ENCODE assay signal across 8 mouse cellular contexts in the genomic region with DNA sequence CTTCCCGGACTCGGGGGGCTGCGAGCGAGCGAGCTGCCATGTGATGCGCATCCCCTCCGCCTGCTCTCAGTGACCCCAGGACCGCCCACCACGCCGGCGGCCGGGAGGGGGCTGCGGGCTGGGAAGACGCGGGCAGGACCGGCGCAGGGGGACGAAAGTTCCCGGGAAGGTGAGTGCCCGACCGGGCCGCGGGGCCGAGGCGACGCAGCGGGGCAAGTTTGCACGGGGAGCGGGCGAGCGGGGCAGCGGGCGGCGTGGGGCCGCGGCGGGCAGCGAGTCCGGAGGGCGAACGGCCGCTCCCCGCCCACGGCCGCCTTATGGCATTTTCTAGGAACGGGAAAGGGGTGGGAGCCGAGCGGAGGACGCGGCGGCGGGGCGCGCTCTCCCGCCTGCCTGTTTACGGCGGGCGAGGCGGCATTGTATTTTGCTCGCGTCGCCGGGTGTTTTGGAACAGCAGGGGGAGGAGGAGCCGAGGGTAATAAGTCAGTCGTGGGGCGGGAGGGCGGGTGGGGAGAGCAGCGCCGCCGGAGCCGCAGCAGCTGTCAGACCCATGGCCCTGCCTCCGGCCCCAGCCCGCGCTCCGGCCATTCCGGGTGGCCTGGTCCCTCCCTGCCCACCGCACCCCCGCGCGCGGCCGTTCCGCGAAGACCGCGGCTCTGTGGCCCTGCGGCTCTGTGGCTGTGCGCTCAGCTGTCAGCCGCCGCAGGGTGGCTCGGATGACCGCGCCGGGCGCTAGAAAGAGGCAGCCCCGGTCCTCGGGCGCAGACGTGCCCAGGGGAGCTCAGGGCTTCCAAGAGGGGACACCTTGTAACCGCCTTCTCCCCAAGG. TPM values are rescaled to one million over a fixed set of nuclear protein-coding genes. Genes with fewer than 3 reads are reported as not detected.
DNase-seq lines count a peak whose midpoint lies in the region; ATAC-seq and TF ChIP-seq lines count a peak whose summit lies in the region.

No protein-coding gene starts in this region.

- no peaks in the 10 kb centered on the region for H3K27me3 ChIP-seq in embryonic facial prominence, embryonic 11.5 days (ENCODE audit: control insufficient read depth, insufficient read depth, low read length)
- H3K27me3 ChIP-seq in liver, embryonic 14.5 days (ENCODE audit: control insufficient read depth, insufficient read depth, low read length): peaks cover 39% of the 10 kb centered on the region
- H3K27me3 ChIP-seq in stomach, embryonic 15.5 days (replicated peaks): no peaks in the 10 kb centered on the region

- H3K9ac ChIP-seq in embryonic facial prominence, embryonic 11.5 days (replicated peaks; ENCODE audit: low read length): peak overlapping the region; percentile 88
- H3K9ac ChIP-seq in liver, embryonic 14.5 days (replicated peaks): peak overlapping the region; percentile 28
- H3K9ac ChIP-seq in stomach, embryonic 15.5 days: peak overlapping the region; percentile 84

- H3K4me3 ChIP-seq in embryonic facial prominence, embryonic 11.5 days (ENCODE audit: low read depth, low read length): peak overlapping the region; percentile 91
- peak overlapping the region; percentile 60 to 62 for H3K4me3 ChIP-seq in liver, embryonic 14.5 days (ENCODE audit: insufficient read depth in 1 of 2, low read depth in 2 of 2, low read length in 2 of 2)
- H3K4me3 ChIP-seq in stomach, embryonic 15.5 days (replicated peaks): peak overlapping the region; percentile 87

- H3K9me3 ChIP-seq in embryonic facial prominence, embryonic 11.5 days (replicated peaks; ENCODE audit: control insufficient read depth, low read length): no peaks in the 10 kb centered on the region
- H3K9me3 ChIP-seq in liver, embryonic 14.5 days (ENCODE audit: control insufficient read depth, low read length): no peaks in the 10 kb centered on the region
- H3K9me3 ChIP-seq in stomach, embryonic 15.5 days: no peaks in the 10 kb centered on the region

- peak overlapping the region; percentile 83 for H3K4me2 ChIP-seq in embryonic facial prominence, embryonic 11.5 days (ENCODE audit: low read depth, low read length)
- H3K4me2 ChIP-seq in liver, embryonic 14.5 days (ENCODE audit: low read depth): peak overlapping the region; percentile 75
- H3K4me2 ChIP-seq in stomach, embryonic 15.5 days: peak overlapping the region; percentile 85

- under 1% methylated on average over 70 of the region's 100 CpGs for WGBS in embryonic facial prominence, embryonic 11.5 days
- WGBS in liver, embryonic 14.5 days (ENCODE audit: insufficient replicate concordance): under 1% methylated on average over 81 of the region's 100 CpGs
- under 1% methylated on average over 89 of the region's 100 CpGs for WGBS in stomach, embryonic 15.5 days

- no peak for TF ChIP-seq CTCF in liver, embryonic 14.5 days (IDR thresholded peaks at IDR 0.05; ENCODE audit: low read depth)

- H3K36me3 ChIP-seq in embryonic facial prominence, embryonic 11.5 days (replicated peaks; ENCODE audit: control insufficient read depth, insufficient read depth, low read depth, low read length): no peaks in the 10 kb centered on the region
- H3K36me3 ChIP-seq in liver, embryonic 14.5 days (replicated peaks; ENCODE audit: control insufficient read depth, insufficient read depth, low read depth): no peaks in the 10 kb centered on the region
- no peaks in the 10 kb centered on the region for H3K36me3 ChIP-seq in stomach, embryonic 15.5 days

- no peak for TF ChIP-seq EP300 in liver, embryonic 14.5 days (IDR thresholded peaks at IDR 0.05; ENCODE audit: low read depth)

- peak; percentile 54 for ATAC-seq in embryonic facial prominence, embryonic 11.5 days (replicated peaks; ENCODE audit: insufficient number of reproducible peaks, low FRiP score, low TSS enrichment, low read depth)
- ATAC-seq in liver, embryonic 14.5 days (ENCODE audit: insufficient read depth): peak; percentile 55
- ATAC-seq in stomach, embryonic 15.5 days (ENCODE audit: insufficient read depth, low FRiP score, low read depth): peak; percentile 59

- peak; percentile 65 for DNase-seq in 3T3-L1 (ENCODE audit: low read depth, low spot score)
- peak; percentile 87 for DNase-seq in adrenal gland, adult 2 months
- peak; percentile 72 for DNase-seq in embryonic facial prominence, embryonic 11.5 days (ENCODE audit: low spot score)
- peak; percentile 73 to 75 for DNase-seq in heart, adult 9 months (ENCODE audit: low spot score in 2 of 2)
- peak; percentile 61 to 67 for DNase-seq in kidney, adult 8-10 months
- no peak for DNase-seq in liver, embryonic 14.5 days (ENCODE audit: low read depth in 3 of 3, low spot score in 3 of 3)
- DNase-seq in neural tube, embryonic 10.5 days (ENCODE audit: extremely low spot score, low spot score): peak; percentile 90

- peaks cover 12% of the 10 kb centered on the region for H3K4me1 ChIP-seq in embryonic facial prominence, embryonic 11.5 days (ENCODE audit: control insufficient read depth, insufficient read depth, low read length)
- H3K4me1 ChIP-seq in liver, embryonic 14.5 days (replicated peaks; ENCODE audit: control insufficient read depth in 2 of 2, insufficient read depth in 2 of 2, low read length in 1 of 2): peaks cover 0 to 5% of the 10 kb centered on the region in 2 experiments; a peak in 1 of 4 replicates
- 0 out of 2 replicates have a peak, but pooled peaks cover 10% of the 10 kb centered on the region for H3K4me1 ChIP-seq in stomach, embryonic 15.5 days

- peak overlapping the region; percentile 89 for H3K27ac ChIP-seq in embryonic facial prominence, embryonic 11.5 days (replicated peaks; ENCODE audit: low read depth, low read length)
- H3K27ac ChIP-seq in liver, embryonic 14.5 days: no peak overlapping the region
- H3K27ac ChIP-seq in stomach, embryonic 15.5 days: peak overlapping the region; percentile 91

RNA-seq across cellular contexts. Expression of a gene that starts 0.5 kb away (rescaled TPM):
- total RNA-seq in adrenal gland, adult 2 months (2021): 1 to 10 TPM; 2.2 to 2.9 TPM
- polyA plus RNA-seq in adrenal gland, adult 2 months (2012; rRNA removed): 0.35 and 0.61 TPM in 2 replicates
- polyA plus RNA-seq in embryonic facial prominence, embryonic 11.5 days (2014; fragmentation: Nextera tagmentation; extraction: Ambion mirVana): 11.0 and 11.5 TPM in 2 replicates
- polyA plus RNA-seq in liver, embryonic 14.5 days (2012; rRNA removed): 0.41 and 0.45 TPM in 2 replicates
- 0.66 and 0.67 TPM in 2 replicates for polyA plus RNA-seq in liver, embryonic 14.5 days (2014; fragmentation: Nextera tagmentation; extraction: Ambion mirVana)
- polyA plus RNA-seq in stomach, embryonic 15.5 days (2015; fragmentation: Nextera tagmentation; extraction: Ambion mirVana): 5.2 TPM in 2 replicates

Comparison
In these comparisons a context has a peak if more than half of its experiments do, and no peak if none do; other contexts are left out.
1. DNase-seq: peak in 3T3-L1 (single experiment), adrenal gland, adult 2 months (single experiment), embryonic facial prominence, embryonic 11.5 days (single experiment), heart, adult 9 months (2 of 2), kidney, adult 8-10 months (2 of 2) and neural tube, embryonic 10.5 days (single experiment); none in liver, embryonic 14.5 days (0 of 3).
2. H3K9ac ChIP-seq: peak in every context shown above with its lines; median percentile 88 in embryonic facial prominence, embryonic 11.5 days; 84 in stomach, embryonic 15.5 days; 28 in liver, embryonic 14.5 days.
3. Peak in every context shown above with its lines, with median percentiles within 50 percentile points of each other: ATAC-seq, H3K4me2 ChIP-seq and H3K4me3 ChIP-seq.